Mouse (Mus musculus) kidney, adult 2 months (tissue): Measurements from ENCODE around the gene Nceh1. TPM values are rescaled to one million over a fixed set of nuclear protein-coding genes. Genes with fewer than 3 reads are reported as not detected.
A peak's percentile ranks its signal among the peaks of the same experiment; 100 is the strongest.

Experiments
- DNase-seq: peaks from one replicate; pipeline ENCODE4 v3.0.0; 2021
- H3K27ac ChIP-seq: fragments of 200-500 bp; 2 replicates; pipeline ENCODE4 v1.5.1; 2012; ENCODE audit warnings: low read depth, low read length, control low read depth, inconsistent platforms; ENCODE audit not compliant: insufficient read depth
- H3K27me3 ChIP-seq: fragments of 200-500 bp; replicated peaks from 2 replicates; pipeline ENCODE4 v1.6.1; 2012; ENCODE audit warnings: mild to moderate bottlenecking, moderate library complexity, low read length, inconsistent platforms; ENCODE audit not compliant: control insufficient read depth, insufficient read depth
- H3K36me3 ChIP-seq: fragments of 200-500 bp; 2 replicates; pipeline ENCODE4 v1.6.1; 2012; ENCODE audit warnings: mild to moderate bottlenecking, moderate library complexity, low read length, inconsistent platforms; ENCODE audit not compliant: control insufficient read depth, insufficient read depth
- H3K4me1 ChIP-seq: fragments of 200-500 bp; 2 replicates; pipeline ENCODE4 v1.6.1; 2011; ENCODE audit warnings: low read length; ENCODE audit not compliant: control insufficient read depth, insufficient read depth
- H3K4me3 ChIP-seq: fragments of 200-500 bp; 2 replicates; pipeline ENCODE4 v1.5.1; 2011; ENCODE audit warnings: mild to moderate bottlenecking, low read depth, low read length, control low read depth; ENCODE audit not compliant: insufficient read depth
- CTCF ChIP-seq: fragments of 200-500 bp; conservative IDR thresholded peaks from 2 replicates; pipeline ENCODE4 v1.5.1; 2011; ENCODE audit warnings: low read depth, mild to moderate bottlenecking, control low read depth, low read length, moderate library complexity, mixed read lengths; ENCODE audit not compliant: insufficient read depth, insufficient read length
- POLR2A ChIP-seq: fragments of 200-500 bp; IDR thresholded peaks from one replicate; pipeline ENCODE4 v1.6.1; 2011; ENCODE audit warnings: low read depth, low read length, control low read depth
- WGBS: fragments of 180-500 bp; shearing (Covaris S2); methylation state at CpG from one replicate; pipeline ENCODE4 v1.1.7; 2018; 5-methylcytosine and 5-hydroxymethylcytosine counted together
- polyA plus RNA-seq: library from polyadenylated mRNA; depleted of rRNA; stranded (reverse); fragments of >200 nt; gene quantifications from 2 replicates; pipeline ENCODE4 v1.2.3, GENCODE M21; 2012

The Nceh1 gene
- polyA plus RNA-seq, 1 experiment, result 141 TPM

DNA sequence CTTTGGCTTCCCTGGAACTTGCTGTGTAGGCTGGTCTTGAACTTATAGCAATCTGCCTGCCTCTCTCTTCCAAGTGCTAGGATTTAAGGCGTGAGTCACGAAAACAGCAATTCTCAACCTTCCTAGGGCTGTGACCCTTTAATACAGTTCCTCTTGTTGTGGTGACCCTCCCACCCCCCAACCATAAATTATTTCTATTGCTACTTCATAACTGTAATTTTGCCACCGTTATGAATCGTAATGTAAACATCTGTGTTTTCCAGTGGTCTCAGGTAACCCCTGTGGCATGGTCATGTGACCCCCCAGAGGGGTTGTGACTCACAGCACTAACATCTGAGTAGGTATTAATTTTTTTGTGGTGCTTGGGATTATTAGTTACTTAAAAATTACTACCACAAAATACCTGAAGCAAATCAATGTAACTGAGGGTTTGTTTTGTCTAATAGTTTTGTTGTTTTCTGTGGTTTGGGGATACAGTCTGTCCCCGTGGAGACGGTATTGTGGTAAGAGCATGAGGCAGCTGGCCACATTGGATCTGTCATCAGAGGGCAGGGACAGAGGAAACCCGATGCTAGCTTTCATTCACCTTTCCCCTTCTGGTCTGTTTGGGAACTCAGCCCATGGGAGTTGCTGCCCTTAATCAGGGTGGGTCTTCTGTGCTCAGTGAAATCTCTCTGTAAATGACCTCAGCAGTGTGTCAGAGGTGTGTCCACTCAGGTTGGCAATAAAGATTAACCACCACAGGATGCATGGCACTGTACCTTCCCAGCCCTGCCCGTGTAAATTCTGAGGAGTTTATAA is 31.5 kb downstream of the Nceh1 start:
- peaks cover 2% of the 10 kb centered on the region; the same call in 1 of the 2 replicates for H3K36me3 ChIP-seq
- H3K4me1 ChIP-seq, result peaks cover 4% of the 10 kb centered on the region; the same call in 1 of the 2 replicates
- H3K27ac ChIP-seq, result no peak overlapping the region
- 65% methylated on average over 8 of the region's 8 CpGs for WGBS
- no peak for TF ChIP-seq POLR2A
- no peak for TF ChIP-seq CTCF
- no peak overlapping the region for H3K4me3 ChIP-seq
- DNase-seq, result no peak
- H3K27me3 ChIP-seq, result no peaks in the 10 kb centered on the region

DNA sequence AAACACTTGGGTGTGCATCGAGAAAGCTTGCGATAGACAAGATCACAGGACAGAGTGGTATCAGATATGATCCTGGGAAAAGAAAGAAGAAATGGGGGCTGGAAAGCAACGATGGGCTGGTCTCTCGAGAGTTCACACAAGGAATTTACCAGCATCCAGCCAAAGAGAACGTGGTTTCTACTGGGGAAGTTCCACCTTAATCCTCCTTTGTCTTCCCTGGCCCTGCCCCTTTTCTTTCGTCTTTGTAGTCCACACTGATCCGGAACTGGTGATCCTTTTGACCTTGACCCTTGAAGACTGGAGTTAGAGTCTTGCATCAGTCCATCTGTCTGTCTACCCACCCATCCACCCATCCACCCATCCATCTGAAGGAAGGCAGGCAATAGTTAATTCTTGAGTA is 34.6 kb downstream of the Nceh1 start:
- Histone ChIP-seq H3K27ac (no peak overlapping the region), H3K4me3 (no peak overlapping the region), H3K4me1 (peaks cover 4% of the 10 kb centered on the region; the same call in 1 of the 2 replicates), H3K36me3 (0 out of 2 replicates have a peak, but pooled peaks cover 2% of the 10 kb centered on the region), H3K27me3 (no peaks in the 10 kb centered on the region)
- TF ChIP-seq POLR2A (no peak), CTCF (no peak)
- 83% methylated on average over 7 of the region's 7 CpGs for WGBS
- no peak for DNase-seq

DNA sequence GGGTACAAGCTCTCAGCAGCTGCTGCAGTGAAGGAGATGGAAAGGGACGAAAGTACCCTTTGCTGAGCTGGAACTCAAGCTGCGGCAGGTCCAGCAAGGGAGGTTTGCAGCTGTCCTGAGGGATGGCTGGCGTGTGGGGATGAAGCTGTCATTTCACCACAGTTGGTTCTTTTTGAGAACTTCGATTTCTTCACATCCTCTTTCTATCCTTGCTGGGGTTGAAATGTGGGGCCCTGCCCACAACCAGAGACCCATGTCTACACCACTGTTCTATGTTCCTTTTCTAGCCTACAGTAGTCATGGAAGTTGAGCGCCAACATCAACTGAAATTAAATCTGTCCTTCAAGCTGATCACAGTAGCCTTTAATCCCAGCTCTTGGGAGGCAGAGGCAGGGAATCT is 35.8 kb downstream of the Nceh1 start:
- no peak for TF ChIP-seq CTCF
- no peak for TF ChIP-seq POLR2A
- 85% methylated on average over 5 of the region's 5 CpGs for WGBS

DNA sequence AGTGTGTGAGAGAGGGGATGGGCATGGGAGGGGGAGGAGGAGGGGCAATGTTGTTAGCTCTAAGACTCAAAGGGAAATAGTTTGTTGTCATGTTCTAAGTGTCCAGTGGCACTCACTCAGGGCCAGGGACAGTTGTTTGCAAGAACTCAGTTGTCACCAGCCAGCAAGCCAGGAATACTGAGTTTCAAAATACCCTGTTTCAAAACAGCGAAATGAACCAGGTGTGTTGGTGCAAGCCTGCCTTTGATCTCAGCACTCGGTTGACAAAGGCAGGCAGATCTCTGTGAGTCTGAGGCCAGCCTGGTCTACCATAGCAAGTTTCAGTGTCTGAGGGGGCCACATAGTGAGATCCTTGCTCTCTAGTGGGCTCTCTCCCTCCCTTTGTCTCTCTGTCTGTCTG is 39.3 kb downstream of the Nceh1 start:
- Histone ChIP-seq H3K27ac (no peak overlapping the region), H3K27me3 (no peaks in the 10 kb centered on the region), H3K36me3 (peaks cover 3% of the 10 kb centered on the region; the same call in 1 of the 2 replicates), H3K4me1 (no peaks in the 10 kb centered on the region), H3K4me3 (no peak overlapping the region)
- DNase-seq, result no peak
- 78% methylated on average over 2 of the region's 2 CpGs for WGBS
- no peak for TF ChIP-seq CTCF
- no peak for TF ChIP-seq POLR2A

More for the DNA sequence above, 35.8 kb downstream of the Nceh1 start:
- H3K4me3 ChIP-seq, result no peak overlapping the region
- DNase-seq, result no peak
- 0 out of 2 replicates have a peak, but pooled peaks cover 2% of the 10 kb centered on the region for H3K36me3 ChIP-seq
- no peaks in the 10 kb centered on the region for H3K4me1 ChIP-seq
- no peak overlapping the region for H3K27ac ChIP-seq
- H3K27me3 ChIP-seq, result no peaks in the 10 kb centered on the region

DNA sequence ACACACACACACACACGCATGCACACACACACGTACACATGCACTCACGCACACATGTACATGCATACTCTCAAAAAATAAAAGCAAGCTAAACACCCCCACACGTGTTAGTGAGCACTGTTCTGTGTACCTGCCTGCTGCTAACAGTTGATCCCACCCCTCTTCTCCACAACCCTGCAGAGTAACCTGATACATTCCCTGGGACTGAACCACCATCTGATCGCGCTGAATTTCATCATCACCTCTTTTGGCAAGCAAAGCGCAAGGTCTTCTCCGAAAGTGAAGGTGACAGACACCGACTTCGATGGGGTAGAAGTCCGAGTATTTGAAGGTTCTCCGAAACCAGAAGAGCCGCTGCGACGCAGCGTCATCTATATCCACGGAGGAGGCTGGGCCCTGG is 39.7 kb downstream of the Nceh1 start:
- Histone ChIP-seq H3K27me3 (no peaks in the 10 kb centered on the region), H3K36me3 (peaks cover 3% of the 10 kb centered on the region; the same call in 1 of the 2 replicates), H3K4me3 (no peak overlapping the region), H3K27ac (no peak overlapping the region), H3K4me1 (no peaks in the 10 kb centered on the region)
- TF ChIP-seq CTCF (no peak), POLR2A (no peak)
- DNase-seq, result no peak
- WGBS, result 85% methylated on average over 17 of the region's 17 CpGs

DNA sequence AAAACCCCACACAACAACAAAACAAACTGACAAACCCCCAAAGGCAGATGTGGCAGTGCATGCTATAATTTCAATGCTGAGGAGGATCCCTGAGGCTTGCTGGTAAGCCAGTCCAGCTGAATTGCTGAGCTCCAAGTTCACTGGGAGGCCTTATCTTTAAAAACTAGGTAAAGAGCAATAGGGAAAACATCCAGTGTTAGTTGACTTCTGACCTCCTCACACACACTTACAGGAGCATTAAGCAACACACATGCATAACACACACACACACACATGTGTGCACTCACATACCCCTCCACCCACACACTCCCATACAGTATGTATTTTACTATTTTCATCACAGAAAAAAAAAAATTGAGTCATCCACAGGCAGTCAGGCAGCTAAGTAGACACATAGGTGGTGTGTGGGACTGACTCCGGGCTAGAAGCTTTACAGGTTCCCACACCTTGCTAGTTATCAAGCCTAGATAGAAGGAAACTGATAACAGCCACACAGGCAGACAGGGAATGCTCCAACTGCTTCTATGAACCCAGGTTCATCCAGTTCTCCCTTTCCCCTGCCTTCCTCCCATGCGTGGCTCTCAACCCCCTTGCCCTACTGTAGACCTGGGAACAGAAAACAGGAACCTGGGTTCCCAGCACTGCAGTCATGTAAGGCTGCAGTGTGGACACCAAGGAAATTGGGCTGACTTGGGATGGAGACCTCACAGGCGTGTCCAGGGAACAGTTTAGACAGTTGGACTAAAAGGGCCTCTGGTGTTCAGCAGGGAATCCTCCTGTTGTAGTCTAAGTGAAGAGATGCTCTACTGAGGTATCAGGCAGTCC is 45.1 kb downstream of the Nceh1 start:
- 72% methylated on average over 3 of the region's 3 CpGs for WGBS
- Histone ChIP-seq H3K36me3 (peaks cover 3% of the 10 kb centered on the region; the same call in 1 of the 2 replicates), H3K27ac (peak overlapping the region; percentile 32), H3K27me3 (no peaks in the 10 kb centered on the region), H3K4me1 (peaks cover 9% of the 10 kb centered on the region), H3K4me3 (no peak overlapping the region)
- TF ChIP-seq CTCF, result no peak
- TF ChIP-seq POLR2A, result no peak
- DNase-seq, result no peak
